Mouse (Mus musculus) stomach, embryonic 16.5 days (tissue): Measurements from ENCODE around the gene Sec14l1. TPM values are rescaled to one million over a fixed set of nuclear protein-coding genes. Genes with fewer than 3 reads are reported as not detected.
"Not testable (repeated sequence)": the region's sequence is repeated elsewhere in the genome, so short reads cannot be mapped to it uniquely, and the experiment has no call there.

Experiments used
- ATAC-seq: fragments of 200-750 bp; cut with Nextera tagmentation; 2 replicates; pipeline ENCODE4 v1.8.0; 2017; ENCODE audit warnings: moderate number of reproducible peaks, moderate TSS enrichment; ENCODE audit not compliant: insufficient read depth, low FRiP score
- H3K27ac ChIP-seq: fragments of 300-500 bp; sonication (generic); 2 replicates; pipeline ENCODE4 v1.5.1; 2014; ENCODE audit warnings: low read length
- H3K27me3 ChIP-seq: fragments of 300-500 bp; sonication (generic); 2 replicates; pipeline ENCODE4 v1.6.1; 2014; ENCODE audit warnings: low read length, control low read depth, mixed read lengths; ENCODE audit not compliant: control insufficient read depth, insufficient read depth
- H3K36me3 ChIP-seq: fragments of 300-500 bp; sonication (generic); 2 replicates; pipeline ENCODE4 v1.6.1; 2014; ENCODE audit warnings: low read length; ENCODE audit not compliant: control insufficient read depth, insufficient read depth
- H3K4me1 ChIP-seq: fragments of 300-500 bp; sonication (generic); 2 replicates; pipeline ENCODE4 v1.6.1; 2014; ENCODE audit warnings: low read length, control low read depth, mixed read lengths; ENCODE audit not compliant: control insufficient read depth, insufficient read depth
- H3K4me2 ChIP-seq: fragments of 300-500 bp; sonication (generic); 2 replicates; pipeline ENCODE4 v1.6.1; 2014; ENCODE audit warnings: low read depth, low read length, mixed read lengths
- H3K4me3 ChIP-seq: fragments of 300-500 bp; sonication (generic); replicated peaks from 2 replicates; pipeline ENCODE4 v1.5.1; 2014; ENCODE audit warnings: mild to moderate bottlenecking, low read length
- H3K9ac ChIP-seq: fragments of 300-500 bp; sonication (generic); 2 replicates; pipeline ENCODE4 v1.6.1; 2014; ENCODE audit warnings: low read length
- H3K9me3 ChIP-seq: fragments of 300-500 bp; sonication (generic); replicated peaks from 2 replicates; pipeline ENCODE4 v1.6.1; 2016; ENCODE audit warnings: low read length, control low read depth; ENCODE audit not compliant: control insufficient read depth
- WGBS: fragments of 180-500 bp; shearing (Covaris S2); extraction: QIAGEN DNeasy Blood & Tissue Kit; methylation state at CpG from one replicate; pipeline ENCODE4 v1.1.7; 2014; 5-methylcytosine and 5-hydroxymethylcytosine counted together
- polyA plus RNA-seq: library from polyadenylated mRNA; unstranded; fragments of >200 nt; fragmentation: Nextera tagmentation; extraction: Ambion mirVana; gene quantifications from 2 replicates; pipeline ENCODE4 v1.2.1, GENCODE M21; 2015

Gene Sec14l1
- polyA plus RNA-seq, result 61.7 and 62.5 TPM in 2 replicates

DNA sequence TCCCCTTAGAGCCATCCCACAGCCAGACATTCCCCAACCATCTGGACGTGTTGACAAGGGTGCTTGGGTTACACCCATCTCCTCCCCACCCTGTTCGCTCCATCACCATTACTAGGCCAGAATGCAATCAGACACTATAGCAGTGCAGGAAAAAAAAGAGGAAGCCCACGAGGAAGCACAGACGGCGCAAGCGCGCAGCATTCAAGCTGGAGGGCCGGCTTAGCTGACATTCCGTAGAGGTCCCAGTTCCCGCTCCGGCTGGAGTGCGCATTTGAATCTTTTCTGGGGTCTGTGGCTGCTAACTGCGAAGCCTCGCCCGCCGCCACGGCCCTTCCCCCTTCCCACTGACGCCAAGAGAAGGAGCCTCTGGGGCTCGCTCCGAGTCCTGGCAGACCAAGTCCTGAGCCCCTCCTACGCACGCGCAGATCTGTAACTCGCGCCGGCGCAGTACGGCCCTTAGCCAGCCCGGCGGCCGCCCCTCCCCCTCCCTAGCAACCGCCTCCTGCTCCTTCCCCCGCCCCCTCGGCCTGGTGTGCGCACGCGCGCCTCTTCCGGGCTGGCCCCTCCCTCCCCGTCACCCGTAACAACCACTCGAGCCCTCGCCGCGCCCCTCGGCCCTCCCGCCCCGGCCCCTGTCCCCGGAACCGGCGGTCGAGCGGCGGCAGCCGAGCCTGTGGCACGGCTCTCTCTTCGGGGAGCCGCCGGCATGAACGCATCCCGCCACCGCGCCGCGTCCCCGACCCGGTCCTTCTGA, at the start of gene Sec14l1:
Gene Sec14l1, plus strand, starts transcription at position 577 of the 754 bp plus-strand sequence.
- peak within 1 kb of the TSS; percentile 90 for H3K4me3 ChIP-seq
- ATAC-seq, result peak; percentile 94
- H3K36me3 ChIP-seq, result no peaks in the 10 kb centered on the region
- peak within 1 kb of the TSS; percentile 90 for H3K9ac ChIP-seq
- peak within 1 kb of the TSS; percentile 79 for H3K4me2 ChIP-seq
- no peaks in the 10 kb centered on the region for H3K9me3 ChIP-seq
- peaks cover 44% of the 10 kb centered on the region for H3K4me1 ChIP-seq
- 1% methylated on average over 67 of the region's 67 CpGs for WGBS
- peak within 1 kb of the TSS; percentile 99 for H3K27ac ChIP-seq
- H3K27me3 ChIP-seq, result no peaks in the 10 kb centered on the region

DNA sequence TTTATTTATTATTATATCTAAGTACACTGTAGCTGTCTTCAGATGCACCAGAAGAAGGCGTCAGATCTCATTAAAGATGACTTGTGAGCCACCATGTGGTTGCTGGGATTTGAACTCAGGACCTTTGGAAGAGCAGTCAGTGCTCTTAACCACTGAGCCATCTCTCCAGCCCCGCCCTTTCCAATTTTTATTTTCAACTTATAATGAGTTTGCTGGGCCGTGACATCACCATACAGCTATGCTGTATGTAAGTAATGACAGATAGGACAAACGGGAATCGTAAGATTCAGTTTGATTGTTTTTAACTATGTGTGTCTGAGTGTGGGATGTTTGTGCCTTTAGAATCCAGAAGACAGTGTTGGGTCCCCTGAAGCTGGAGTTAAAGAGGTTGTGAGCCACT, 49.4 kb upstream of the Sec14l1 start:
- not testable (repeated sequence) for H3K9me3 ChIP-seq, H3K27me3 ChIP-seq, H3K4me2 ChIP-seq, H3K27ac ChIP-seq, H3K4me1 ChIP-seq, H3K4me3 ChIP-seq, ATAC-seq, H3K9ac ChIP-seq, H3K36me3 ChIP-seq
- 72% methylated on average over 5 of the region's 5 CpGs for WGBS

DNA sequence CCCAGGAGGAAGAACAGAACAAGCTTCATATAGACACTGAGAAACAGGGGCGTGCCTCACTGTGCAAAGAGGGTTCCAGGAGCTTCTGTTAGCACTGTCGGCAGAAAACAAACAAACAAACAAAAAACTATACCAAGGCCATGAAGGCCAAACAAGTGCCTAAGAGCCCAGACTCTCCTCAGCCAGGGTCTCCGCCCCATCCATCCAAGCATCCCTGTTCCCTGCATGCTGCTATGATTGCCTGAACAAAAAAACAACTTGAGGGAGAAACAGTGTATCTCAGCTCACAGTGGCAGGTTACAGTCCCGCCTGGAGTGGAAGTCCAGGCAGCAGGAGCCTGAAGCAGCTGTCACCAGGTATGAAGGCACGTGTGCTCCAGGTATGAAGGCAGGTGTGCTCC, 48.2 kb upstream of the Sec14l1 start:
- H3K4me3 ChIP-seq, result no peak overlapping the region
- no peaks in the 10 kb centered on the region for H3K9me3 ChIP-seq
- H3K36me3 ChIP-seq, result no peaks in the 10 kb centered on the region
- H3K9ac ChIP-seq, result no peak overlapping the region
- H3K27me3 ChIP-seq, result no peaks in the 10 kb centered on the region
- no peaks in the 10 kb centered on the region for H3K4me1 ChIP-seq
- ATAC-seq, result no peak
- WGBS, result 60% methylated on average over 5 of the region's 5 CpGs
- no peak overlapping the region for H3K27ac ChIP-seq
- H3K4me2 ChIP-seq, result no peak overlapping the region

DNA sequence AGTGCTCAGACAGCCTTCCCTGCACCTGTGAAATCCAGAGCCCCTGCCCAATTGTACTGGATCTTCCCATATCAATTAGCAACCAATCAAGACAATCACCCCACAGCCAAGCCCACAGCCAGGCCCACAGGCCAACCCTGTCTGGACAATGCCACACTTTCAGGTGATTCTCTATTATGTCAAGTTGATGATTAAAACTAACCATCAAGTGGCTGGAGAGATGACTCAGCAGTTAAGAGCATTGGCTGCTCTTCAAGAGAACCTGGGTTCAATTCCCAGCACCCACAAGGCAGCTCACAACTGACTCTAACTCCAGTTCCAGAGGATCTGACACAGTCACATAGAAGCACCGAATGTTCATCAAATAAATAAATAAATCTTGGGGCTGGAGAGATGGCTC, 46.6 kb upstream of the Sec14l1 start:
- H3K36me3 ChIP-seq, result no peaks in the 10 kb centered on the region

GRCm38 (mm10) chr11:117069027-117069426, 45.9 kb upstream of the Sec14l1 start:
- WGBS, result 63% methylated on average over 3 of the region's 3 CpGs
- Histone ChIP-seq H3K27me3 (no peaks in the 10 kb centered on the region), H3K27ac (no peak overlapping the region), H3K4me3 (no peak overlapping the region), H3K4me2 (no peak overlapping the region), H3K9ac (no peak overlapping the region), H3K36me3 (no peaks in the 10 kb centered on the region), H3K4me1 (peaks cover 3% of the 10 kb centered on the region; the same call in 1 of the 2 replicates), H3K9me3 (no peaks in the 10 kb centered on the region)
- ATAC-seq, result no peak

More for the DNA sequence above, 46.6 kb upstream of the Sec14l1 start:
- ATAC-seq, result no peak
- no peak overlapping the region for H3K4me2 ChIP-seq
- no peak overlapping the region for H3K27ac ChIP-seq
- H3K9me3 ChIP-seq, result no peaks in the 10 kb centered on the region
- H3K9ac ChIP-seq, result no peak overlapping the region
- no peaks in the 10 kb centered on the region for H3K27me3 ChIP-seq
- H3K4me1 ChIP-seq, result peaks cover 3% of the 10 kb centered on the region; the same call in 1 of the 2 replicates
- no peak overlapping the region for H3K4me3 ChIP-seq
- WGBS, result 85% methylated on average over 1 of the region's 1 CpGs

GRCm38 (mm10) chr11:117070711-117071110, 44.3 kb upstream of the Sec14l1 start:
- Histone ChIP-seq H3K27me3 (no peaks in the 10 kb centered on the region), H3K9ac (no peak overlapping the region), H3K4me1 (peaks cover 3% of the 10 kb centered on the region; the same call in 1 of the 2 replicates), H3K4me3 (no peak overlapping the region), H3K4me2 (no peak overlapping the region), H3K9me3 (no peaks in the 10 kb centered on the region), H3K27ac (no peak overlapping the region), H3K36me3 (no peaks in the 10 kb centered on the region)
- no peak for ATAC-seq
- 67% methylated on average over 7 of the region's 7 CpGs for WGBS

DNA sequence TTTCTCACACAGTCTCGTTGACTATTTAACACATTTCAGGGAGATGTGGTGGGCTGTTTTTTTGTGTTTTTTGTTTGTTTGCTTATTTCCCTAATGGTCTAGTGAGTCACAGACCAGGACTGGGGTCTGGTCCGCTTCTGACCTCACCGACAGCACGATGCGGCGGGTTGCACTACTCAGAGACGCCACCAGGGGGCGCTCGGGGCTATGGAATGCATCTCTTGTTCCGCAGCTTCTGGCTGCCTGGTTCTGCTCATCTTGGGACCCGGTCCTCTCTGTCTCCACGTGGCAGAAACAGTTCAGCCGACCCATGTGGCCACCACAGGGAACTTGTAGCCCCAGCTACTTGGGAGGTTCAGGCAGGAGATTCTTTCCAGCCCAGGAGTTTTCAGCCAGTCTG, 42.8 kb upstream of the Sec14l1 start:
- no peak overlapping the region for H3K4me2 ChIP-seq
- H3K36me3 ChIP-seq, result no peaks in the 10 kb centered on the region
- no peak overlapping the region for H3K27ac ChIP-seq
- no peak overlapping the region for H3K4me3 ChIP-seq
- peak overlapping the region; percentile 47; the same call in 1 of the 2 replicates for H3K9ac ChIP-seq
- ATAC-seq, result no peak
- H3K4me1 ChIP-seq, result peaks cover 8% of the 10 kb centered on the region; the same call in 1 of the 2 replicates
- under 1% methylated on average over 13 of the region's 13 CpGs for WGBS
- H3K27me3 ChIP-seq, result no peaks in the 10 kb centered on the region
- no peaks in the 10 kb centered on the region for H3K9me3 ChIP-seq

GRCm38 (mm10) chr11:117073426-117073825, 41.5 kb upstream of the Sec14l1 start:
- H3K4me3 ChIP-seq, result no peak overlapping the region
- H3K4me2 ChIP-seq, result no peak overlapping the region
- H3K9ac ChIP-seq, result no peak overlapping the region
- H3K9me3 ChIP-seq, result no peaks in the 10 kb centered on the region
- H3K4me1 ChIP-seq, result peaks cover 17% of the 10 kb centered on the region
- no peak for ATAC-seq
- 92% methylated on average over 9 of the region's 9 CpGs for WGBS
- H3K36me3 ChIP-seq, result no peaks in the 10 kb centered on the region
- no peaks in the 10 kb centered on the region for H3K27me3 ChIP-seq
- H3K27ac ChIP-seq, result no peak overlapping the region

DNA sequence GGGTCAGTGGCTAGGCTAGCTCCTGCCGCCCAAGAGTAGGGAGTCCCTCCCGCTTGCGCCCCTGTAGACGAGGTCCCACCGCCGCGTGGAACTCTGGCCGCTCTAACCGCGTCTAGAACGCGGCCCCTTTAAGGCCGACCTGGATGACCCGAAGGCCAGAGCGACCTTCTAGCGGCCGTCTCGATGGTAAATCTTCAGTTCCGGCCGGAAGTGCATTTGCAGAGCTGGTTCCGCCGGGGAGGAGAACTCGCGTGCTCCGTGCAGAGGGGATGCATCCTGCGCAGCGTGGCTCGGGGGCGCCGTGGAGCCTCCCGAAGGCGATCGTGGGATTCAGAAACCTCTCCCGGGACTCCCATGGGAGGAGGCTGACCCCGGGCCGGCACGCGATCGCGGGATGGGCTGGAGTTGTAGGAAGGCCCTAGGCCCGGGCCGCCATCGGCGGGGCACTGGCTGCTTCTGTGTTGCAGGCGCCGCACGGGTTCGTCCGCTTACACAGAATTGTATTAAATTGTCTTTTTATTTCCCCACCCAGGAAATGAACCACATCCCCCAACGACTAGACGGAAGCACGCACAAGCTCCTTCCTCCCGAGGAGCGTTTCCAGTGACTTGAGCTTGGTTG, 38.3 kb upstream of the Sec14l1 start:
- peak; percentile 71 for ATAC-seq
- Histone ChIP-seq H3K9me3 (no peaks in the 10 kb centered on the region), H3K9ac (peak overlapping the region; percentile 88), H3K4me1 (peaks cover 23% of the 10 kb centered on the region), H3K4me3 (peak overlapping the region; percentile 83), H3K27me3 (no peaks in the 10 kb centered on the region), H3K27ac (peak overlapping the region; percentile 81), H3K4me2 (peak overlapping the region; percentile 95), H3K36me3 (peaks cover 10% of the 10 kb centered on the region)
- WGBS, result under 1% methylated on average over 54 of the region's 54 CpGs
